Mouse (Mus musculus): ENCODE results near the gene Pi4ka. TPM values are rescaled to one million over a fixed set of nuclear protein-coding genes. Genes with fewer than 3 reads are reported as not detected.

The Pi4ka gene
- polyA plus RNA-seq, 1 experiment from 2014 or later: 33.8 TPM

DNA sequence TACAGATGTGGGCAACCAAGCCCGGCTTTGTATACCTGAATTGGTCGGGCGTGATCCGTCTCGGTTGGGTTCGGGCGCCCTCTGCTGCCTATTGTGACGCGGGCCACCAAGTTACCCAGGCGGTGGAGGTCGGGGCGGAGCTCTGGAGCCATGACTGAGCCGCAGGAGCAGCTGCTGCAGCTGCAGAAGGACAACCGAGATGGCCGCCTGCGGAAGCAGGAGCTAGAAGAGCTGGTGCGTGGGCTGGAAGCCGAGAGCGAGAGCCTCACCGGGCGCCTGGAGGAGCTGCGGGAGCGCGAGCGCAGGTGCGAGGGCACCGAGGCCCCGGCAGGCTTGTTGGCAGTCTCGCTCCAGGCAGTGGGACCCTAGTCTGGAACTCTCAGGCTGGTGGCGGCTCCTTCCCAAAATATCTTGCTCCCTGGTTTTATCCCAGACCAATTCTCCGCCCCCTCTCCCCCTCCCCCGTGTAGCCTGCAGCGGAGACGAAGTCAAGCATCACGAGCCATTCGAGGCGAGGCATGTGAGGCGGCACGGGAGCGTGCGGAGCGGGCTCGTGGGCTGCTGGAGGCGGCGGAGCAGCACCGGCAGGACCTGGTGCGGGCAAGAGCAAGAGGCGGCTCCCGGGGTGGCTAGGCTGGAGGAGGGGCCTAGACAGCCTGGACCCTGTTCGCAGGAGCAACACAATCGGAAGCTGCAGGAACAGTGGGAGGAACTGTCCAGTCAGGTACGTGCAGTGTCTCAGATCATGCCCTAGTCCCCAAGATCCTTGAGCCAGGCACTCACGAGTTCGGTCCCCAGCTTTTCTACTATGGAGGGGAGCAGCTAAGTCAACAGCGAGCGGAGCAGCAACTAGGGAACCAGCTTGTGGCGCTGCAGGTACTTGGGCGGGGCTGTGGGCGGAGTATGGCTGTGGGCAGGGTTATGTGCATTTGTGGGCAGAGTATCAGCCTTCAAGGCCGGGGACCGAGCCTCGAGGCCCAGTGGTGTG, 129.7 kb downstream of the Pi4ka start:
- DNase-seq (peak; percentile 96), ATAC-seq (ENCODE audit: insufficient read depth) (peak; percentile 85)
- Histone ChIP-seq H3K4me2 (peak overlapping the region; percentile 97), H3K4me3 (ENCODE audit: low read depth, low read length) (peak overlapping the region; percentile 53), H3K36me3 (ENCODE audit: insufficient read depth) (peaks cover 6% of the 10 kb centered on the region; the same call in 1 of the 2 replicates), H3K27ac (ENCODE audit: low read depth) (no peak overlapping the region; the same call in 1 of the 2 replicates), H3K9me3 (ENCODE audit: low read depth, low read length) (no peaks in the 10 kb centered on the region), H3K4me1 (ENCODE audit: insufficient read depth) (peaks cover 11% of the 10 kb centered on the region), H3K9ac (peak overlapping the region; percentile 38), H3K27me3 (ENCODE audit: insufficient read depth, low read length) (peaks cover 22% of the 10 kb centered on the region)
- peak; percentile 91 for TF ChIP-seq CTCF (IDR thresholded peaks at IDR 0.05; ENCODE audit: low read depth)
- under 1% methylated on average over 62 of the region's 62 CpGs for WGBS

DNA sequence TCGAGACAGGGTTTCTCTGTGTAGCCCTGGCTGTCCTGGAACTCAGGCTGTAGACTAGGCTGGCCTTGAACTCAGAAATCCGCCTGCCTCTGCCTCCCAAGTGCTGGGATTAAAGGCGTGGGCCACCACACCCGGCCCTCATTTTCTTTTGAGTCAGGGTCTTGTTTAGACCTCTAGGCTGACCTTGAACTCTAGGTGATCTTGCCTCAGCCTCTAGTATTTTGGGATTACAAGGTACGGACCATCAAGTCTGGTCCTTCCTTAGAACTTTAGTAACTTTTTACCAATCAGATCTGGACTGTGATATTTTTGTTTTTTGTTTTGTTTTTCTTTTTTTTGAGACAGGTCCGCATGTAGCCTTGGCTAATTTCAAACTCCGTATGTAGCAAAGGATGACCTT, 130.4 kb downstream of the Pi4ka start, which contains the start of gene Tmem191c:
Gene Tmem191c (plus strand): TSS at position 357 of the 400 bp plus-strand sequence.
- ATAC-seq (ENCODE audit: insufficient read depth) (no peak), DNase-seq (no peak)

DNA sequence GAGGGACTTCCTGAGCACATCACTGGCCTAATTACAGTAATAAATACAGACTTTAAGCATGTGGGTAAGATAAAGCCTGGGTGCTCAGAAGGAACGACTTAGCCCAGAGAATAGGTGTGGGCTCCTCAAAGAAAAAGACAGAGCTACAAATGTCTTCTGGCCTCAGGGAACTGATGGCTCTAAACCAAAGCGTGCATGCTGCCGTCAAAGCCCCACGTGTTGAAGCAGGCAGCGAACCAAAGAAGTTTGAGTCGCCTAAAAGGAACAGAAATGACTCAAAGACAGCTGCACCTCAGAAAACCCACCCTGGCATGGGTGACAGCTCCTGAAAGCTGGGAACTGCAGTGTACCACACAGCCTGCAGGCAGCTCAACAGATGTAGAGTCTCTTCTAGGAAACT, 134.3 kb downstream of the Pi4ka start:
- TF ChIP-seq CTCF (IDR thresholded peaks at IDR 0.05; ENCODE audit: low read depth): no peak
- H3K27ac ChIP-seq (ENCODE audit: low read depth): no peak overlapping the region
- H3K4me1 ChIP-seq (ENCODE audit: insufficient read depth): peaks cover 5% of the 10 kb centered on the region; the same call in 1 of the 2 replicates
- H3K36me3 ChIP-seq (ENCODE audit: insufficient read depth): no peaks in the 10 kb centered on the region
- H3K4me2 ChIP-seq: no peak overlapping the region
- no peak overlapping the region for H3K9ac ChIP-seq
- H3K9me3 ChIP-seq (ENCODE audit: low read depth, low read length): peaks cover 3% of the 10 kb centered on the region; the same call in 1 of the 2 replicates
- DNase-seq: no peak
- no peak for ATAC-seq (ENCODE audit: insufficient read depth)
- no peak overlapping the region for H3K4me3 ChIP-seq (ENCODE audit: low read depth, low read length)
- WGBS: 70% methylated on average over 6 of the region's 6 CpGs
- peaks cover 3% of the 10 kb centered on the region; the same call in 1 of the 2 replicates for H3K27me3 ChIP-seq (ENCODE audit: insufficient read depth, low read length)

More for the DNA sequence above, 130.4 kb downstream of the Pi4ka start, which contains the start of gene Tmem191c:
- peak within 1 kb of the TSS; percentile 97 for H3K4me2 ChIP-seq
- H3K9ac ChIP-seq: peak within 1 kb of the TSS; percentile 38
- H3K4me3 ChIP-seq (ENCODE audit: low read depth, low read length): peak within 1 kb of the TSS; percentile 53
- no peak for TF ChIP-seq CTCF (IDR thresholded peaks at IDR 0.05; ENCODE audit: low read depth)
- H3K9me3 ChIP-seq (ENCODE audit: low read depth, low read length): peaks cover 3% of the 10 kb centered on the region; the same call in 1 of the 2 replicates
- H3K36me3 ChIP-seq (ENCODE audit: insufficient read depth): no peaks in the 10 kb centered on the region; the same call in 1 of the 2 replicates
- H3K27me3 ChIP-seq (ENCODE audit: insufficient read depth, low read length): peaks cover 22% of the 10 kb centered on the region
- WGBS: 55% methylated on average over 7 of the region's 7 CpGs
- peaks cover 11% of the 10 kb centered on the region for H3K4me1 ChIP-seq (ENCODE audit: insufficient read depth)
- no peak within 1 kb of the TSS; the same call in 1 of the 2 replicates for H3K27ac ChIP-seq (ENCODE audit: low read depth)

DNA sequence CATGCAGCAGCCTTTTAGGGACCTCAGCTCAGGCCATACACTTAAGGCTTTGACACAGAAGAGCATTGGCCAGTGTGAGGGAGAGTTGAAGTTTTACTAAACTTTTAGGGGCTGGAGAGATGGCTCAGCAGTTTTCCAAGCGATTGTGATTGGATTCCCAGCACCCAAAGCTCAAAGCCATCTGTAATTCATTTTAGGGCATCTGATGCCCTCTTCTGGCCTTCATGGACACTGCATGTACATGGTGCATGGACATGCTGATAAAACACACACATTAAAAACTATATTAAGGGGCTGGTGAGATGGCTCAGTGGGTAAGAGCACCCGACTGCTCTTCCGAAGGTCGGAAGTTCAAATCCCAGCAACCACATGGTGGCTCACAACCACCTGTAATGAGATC, 135.0 kb downstream of the Pi4ka start:
- no peaks in the 10 kb centered on the region for H3K27me3 ChIP-seq (ENCODE audit: insufficient read depth, low read length)
- H3K4me2 ChIP-seq: no peak overlapping the region
- no peaks in the 10 kb centered on the region for H3K36me3 ChIP-seq (ENCODE audit: insufficient read depth)
- peak; percentile 50 for TF ChIP-seq CTCF (IDR thresholded peaks at IDR 0.05; ENCODE audit: low read depth)
- no peaks in the 10 kb centered on the region for H3K4me1 ChIP-seq (ENCODE audit: insufficient read depth)
- no peak for ATAC-seq (ENCODE audit: insufficient read depth)
- H3K4me3 ChIP-seq (ENCODE audit: low read depth, low read length): no peak overlapping the region
- H3K27ac ChIP-seq (ENCODE audit: low read depth): no peak overlapping the region
- H3K9ac ChIP-seq: no peak overlapping the region
- whole genome bisulfite sequencing: 68% methylated on average over 4 of the region's 4 CpGs
- H3K9me3 ChIP-seq (ENCODE audit: low read depth, low read length): peaks cover 3% of the 10 kb centered on the region; the same call in 1 of the 2 replicates
- DNase-seq: peak; percentile 28

DNA sequence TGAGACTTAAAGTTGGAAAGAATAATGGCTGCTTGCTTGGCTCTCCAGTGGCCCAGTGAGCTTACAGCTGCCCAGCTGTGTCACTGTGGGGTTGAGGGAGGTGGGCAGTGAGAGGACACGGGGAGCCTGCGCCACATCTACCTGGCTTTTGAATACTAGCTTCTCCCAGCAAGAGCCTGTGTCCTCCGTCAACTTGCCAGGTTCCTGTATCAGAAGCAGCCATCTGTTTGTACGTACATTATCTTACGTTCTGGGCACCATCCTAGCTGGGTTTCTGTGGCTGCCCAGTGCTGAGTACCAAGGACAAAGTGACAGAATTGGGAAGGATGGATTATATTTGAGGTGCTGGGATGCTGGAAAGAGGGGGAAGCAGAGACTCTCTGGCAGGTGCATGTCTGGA, 136.2 kb downstream of the Pi4ka start:
- DNase-seq (no peak), ATAC-seq (ENCODE audit: insufficient read depth) (no peak)
- no peak overlapping the region for H3K4me3 ChIP-seq (ENCODE audit: low read depth, low read length)
- H3K9me3 ChIP-seq (ENCODE audit: low read depth, low read length): peaks cover 3% of the 10 kb centered on the region; the same call in 1 of the 2 replicates
- 82% methylated on average over 5 of the region's 5 CpGs for WGBS
- H3K36me3 ChIP-seq (ENCODE audit: insufficient read depth): no peaks in the 10 kb centered on the region
- H3K4me1 ChIP-seq (ENCODE audit: insufficient read depth): no peaks in the 10 kb centered on the region
- no peak for TF ChIP-seq CTCF (IDR thresholded peaks at IDR 0.05; ENCODE audit: low read depth)
- H3K9ac ChIP-seq: no peak overlapping the region
- H3K27me3 ChIP-seq (ENCODE audit: insufficient read depth, low read length): no peaks in the 10 kb centered on the region
- H3K27ac ChIP-seq (ENCODE audit: low read depth): no peak overlapping the region
- H3K4me2 ChIP-seq: no peak overlapping the region

DNA sequence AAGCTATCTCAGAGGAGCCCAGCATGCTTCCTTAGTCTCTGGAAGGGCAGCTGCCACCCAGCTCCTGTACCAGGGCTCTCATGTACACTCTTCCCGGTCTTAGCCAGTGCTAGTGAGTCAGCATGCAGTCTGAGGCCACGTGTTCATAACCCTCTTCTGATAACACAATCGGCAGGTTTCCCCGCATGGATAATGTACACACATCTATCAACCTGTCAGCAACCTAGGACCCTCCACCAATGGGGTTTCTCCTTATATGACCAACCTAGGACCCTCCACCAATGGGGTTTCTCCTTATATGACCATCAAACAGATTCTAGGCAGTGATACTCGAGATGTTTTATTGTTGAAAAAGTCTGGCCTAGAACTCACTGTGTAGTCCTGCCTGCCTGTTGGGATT, 138.2 kb downstream of the Pi4ka start:
- 22% methylated on average over 5 of the region's 5 CpGs for WGBS
- no peak for TF ChIP-seq CTCF (IDR thresholded peaks at IDR 0.05; ENCODE audit: low read depth)
- DNase-seq: no peak
- Histone ChIP-seq H3K9me3 (ENCODE audit: low read depth, low read length) (peaks cover 3% of the 10 kb centered on the region; the same call in 1 of the 2 replicates), H3K4me3 (ENCODE audit: low read depth, low read length) (no peak overlapping the region), H3K4me1 (ENCODE audit: insufficient read depth) (no peaks in the 10 kb centered on the region), H3K9ac (no peak overlapping the region), H3K36me3 (ENCODE audit: insufficient read depth) (no peaks in the 10 kb centered on the region), H3K27ac (ENCODE audit: low read depth) (no peak overlapping the region), H3K4me2 (no peak overlapping the region), H3K27me3 (ENCODE audit: insufficient read depth, low read length) (no peaks in the 10 kb centered on the region)
- ATAC-seq (ENCODE audit: insufficient read depth): no peak

DNA sequence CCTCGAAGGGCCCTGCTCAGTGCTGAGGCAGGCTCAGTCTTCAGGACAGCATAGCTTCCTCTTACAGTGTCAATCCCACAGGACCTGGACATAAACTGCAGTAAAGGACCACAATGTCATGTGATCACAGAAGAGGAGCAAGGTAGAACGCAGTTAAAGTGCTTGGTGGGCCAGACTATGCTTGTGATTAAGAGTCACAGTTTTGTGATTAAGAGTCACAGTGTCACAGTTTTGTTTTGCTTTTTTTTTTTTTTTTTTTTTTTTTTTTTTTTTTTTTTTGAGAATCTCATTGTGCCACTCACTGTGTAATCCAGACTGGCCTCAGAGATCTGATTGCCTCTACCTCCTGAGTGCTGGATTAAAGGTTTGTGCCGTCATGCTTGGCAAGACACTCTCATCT, 140.0 kb downstream of the Pi4ka start:
- H3K4me1 ChIP-seq (ENCODE audit: insufficient read depth): no peaks in the 10 kb centered on the region
- no peak overlapping the region for H3K4me2 ChIP-seq
- WGBS: 79% methylated on average over 3 of the region's 3 CpGs
- DNase-seq: no peak
- no peak for ATAC-seq (ENCODE audit: insufficient read depth)
- H3K4me3 ChIP-seq (ENCODE audit: low read depth, low read length): no peak overlapping the region
- H3K9me3 ChIP-seq (ENCODE audit: low read depth, low read length): peaks cover 3% of the 10 kb centered on the region; the same call in 1 of the 2 replicates
- no peak overlapping the region for H3K27ac ChIP-seq (ENCODE audit: low read depth)
- no peaks in the 10 kb centered on the region for H3K27me3 ChIP-seq (ENCODE audit: insufficient read depth, low read length)
- H3K36me3 ChIP-seq (ENCODE audit: insufficient read depth): 0 out of 2 replicates have a peak, but pooled peaks cover 2% of the 10 kb centered on the region
- no peak overlapping the region for H3K9ac ChIP-seq
- TF ChIP-seq CTCF (IDR thresholded peaks at IDR 0.05; ENCODE audit: low read depth): no peak
